Mouse (Mus musculus) embryonic facial prominence, embryonic 10.5 days (tissue): ENCODE data around the gene Dpp4. TPM values are rescaled to one million over a fixed set of nuclear protein-coding genes. Genes with fewer than 3 reads are reported as not detected.
A peak's percentile ranks its signal among the peaks of the same experiment; 100 is the strongest.

Experiments
- DNase-seq: peaks from one replicate; pipeline ENCODE4 v3.0.0-alpha.2; 2017; ENCODE audit warnings: low spot score
- H3K27ac ChIP-seq: fragments of 300-500 bp; sonication (generic); replicated peaks from 2 replicates; pipeline ENCODE4 v1.5.1; 2016; ENCODE audit warnings: mild to moderate bottlenecking
- H3K27me3 ChIP-seq: fragments of 300-500 bp; sonication (generic); replicated peaks from 2 replicates; pipeline ENCODE4 v1.6.1; 2016; ENCODE audit warnings: low read depth, mild to moderate bottlenecking; ENCODE audit not compliant: poor library complexity, severe bottlenecking
- H3K36me3 ChIP-seq: fragments of 300-500 bp; sonication (generic); replicated peaks from 2 replicates; pipeline ENCODE4 v1.6.1; 2016; ENCODE audit warnings: mild to moderate bottlenecking, moderate library complexity
- H3K4me1 ChIP-seq: fragments of 300-500 bp; sonication (generic); 2 replicates; pipeline ENCODE4 v1.6.1; 2016
- H3K4me3 ChIP-seq: fragments of 300-500 bp; sonication (generic); 2 replicates; pipeline ENCODE4 v1.5.1; 2016; ENCODE audit warnings: mild to moderate bottlenecking, moderate library complexity
- H3K9me3 ChIP-seq: fragments of 300-500 bp; sonication (generic); 2 replicates; pipeline ENCODE4 v1.6.1; 2016; ENCODE audit warnings: mild to moderate bottlenecking
- WGBS: fragments of 180-500 bp; shearing (Covaris S2); methylation state at CpG from one replicate; pipeline ENCODE4 v1.1.7; 2016; 5-methylcytosine and 5-hydroxymethylcytosine counted together
- polyA plus RNA-seq: library from polyadenylated mRNA; unstranded; fragments of >200 nt; fragmentation: Nextera tagmentation; extraction: Ambion mirVana; gene quantifications from 2 replicates; pipeline ENCODE4 v1.2.1, GENCODE M21; 2016

The Dpp4 gene
- polyA plus RNA-seq, 1 experiment from 2014 or later: 0.25 TPM

DNA sequence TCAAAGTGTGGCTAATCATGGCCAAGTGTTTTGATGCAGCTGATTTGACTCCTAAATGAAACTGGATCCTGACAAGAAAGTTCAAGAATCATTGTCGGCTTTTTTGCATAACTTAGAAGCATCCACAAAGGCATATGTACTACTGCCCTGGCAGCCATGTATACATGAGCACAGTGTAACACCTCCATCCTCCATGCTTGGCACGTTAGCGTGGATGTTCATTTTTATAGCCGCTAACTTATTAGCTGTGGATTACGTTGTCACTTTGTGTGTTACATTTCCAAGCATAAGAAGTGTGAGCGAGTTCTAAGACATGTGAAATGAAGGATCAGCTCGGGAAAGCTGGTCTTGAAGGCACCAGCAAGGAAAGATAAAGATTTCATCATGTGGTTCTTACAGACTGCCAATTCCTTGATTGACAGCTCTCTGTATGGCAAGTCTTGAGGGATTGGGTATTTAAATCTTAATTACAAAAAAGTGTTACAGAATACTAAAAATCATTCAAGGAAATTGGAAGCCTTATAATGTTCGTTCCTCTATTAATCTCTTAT, 19.3 kb upstream of the Dpp4 start:
- DNase-seq: no peak
- H3K9me3 ChIP-seq: no peaks in the 10 kb centered on the region
- no peaks in the 10 kb centered on the region for H3K36me3 ChIP-seq
- no peak overlapping the region for H3K27ac ChIP-seq
- no peaks in the 10 kb centered on the region for H3K27me3 ChIP-seq
- 90% methylated on average over 8 of the region's 8 CpGs for WGBS
- H3K4me1 ChIP-seq: no peaks in the 10 kb centered on the region
- no peak overlapping the region for H3K4me3 ChIP-seq

DNA sequence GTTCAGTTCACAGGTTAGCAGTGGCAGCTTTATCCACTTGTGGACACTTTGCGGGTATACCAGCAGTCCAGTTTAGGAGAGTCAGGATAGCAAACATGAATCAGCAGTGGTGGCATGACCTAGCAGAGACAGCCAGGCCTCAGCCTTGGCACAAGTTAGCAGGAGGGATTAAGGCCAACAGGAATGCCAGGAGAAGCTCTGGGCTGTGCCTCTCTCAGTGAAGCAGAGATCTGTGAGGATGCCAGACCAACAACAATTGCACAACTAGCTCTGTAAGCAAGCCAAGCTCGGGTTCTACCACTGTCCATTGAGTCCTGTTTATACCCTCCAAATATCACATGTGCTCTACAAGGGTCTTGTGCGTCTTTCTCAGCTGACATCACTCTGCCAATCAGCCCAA, 13.9 kb upstream of the Dpp4 start:
- H3K4me3 ChIP-seq: no peak overlapping the region
- no peaks in the 10 kb centered on the region for H3K27me3 ChIP-seq
- H3K27ac ChIP-seq: no peak overlapping the region
- 91% methylated on average over 3 of the region's 3 CpGs for WGBS
- no peaks in the 10 kb centered on the region for H3K36me3 ChIP-seq
- DNase-seq: no peak
- H3K4me1 ChIP-seq: no peaks in the 10 kb centered on the region; the same call in 1 of the 2 replicates
- no peaks in the 10 kb centered on the region for H3K9me3 ChIP-seq

DNA sequence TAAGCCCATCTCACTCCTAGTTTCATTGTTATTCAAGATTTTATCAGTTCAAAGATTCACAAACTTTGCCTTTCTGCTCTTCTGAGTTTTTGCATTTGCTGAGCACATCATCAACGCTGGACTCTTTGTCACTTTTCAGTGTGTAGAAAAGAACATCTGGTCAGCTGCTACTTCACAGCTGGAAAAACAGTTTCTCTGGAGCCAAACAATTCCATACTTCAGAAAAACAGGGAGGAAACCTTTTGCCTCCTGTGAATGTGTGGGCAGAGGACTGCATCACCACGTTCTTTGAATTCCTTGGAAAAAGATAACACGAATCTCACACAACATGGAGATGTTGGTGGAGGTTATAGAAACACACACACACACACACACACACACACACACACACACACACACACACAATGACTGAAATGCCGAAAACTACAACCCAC, 11.3 kb upstream of the Dpp4 start:
- Histone ChIP-seq H3K27ac (no peak overlapping the region), H3K9me3 (no peaks in the 10 kb centered on the region), H3K4me1 (no peaks in the 10 kb centered on the region; the same call in 1 of the 2 replicates), H3K27me3 (no peaks in the 10 kb centered on the region), H3K36me3 (no peaks in the 10 kb centered on the region), H3K4me3 (no peak overlapping the region)
- 60% methylated on average over 4 of the region's 4 CpGs for WGBS
- DNase-seq: no peak

DNA sequence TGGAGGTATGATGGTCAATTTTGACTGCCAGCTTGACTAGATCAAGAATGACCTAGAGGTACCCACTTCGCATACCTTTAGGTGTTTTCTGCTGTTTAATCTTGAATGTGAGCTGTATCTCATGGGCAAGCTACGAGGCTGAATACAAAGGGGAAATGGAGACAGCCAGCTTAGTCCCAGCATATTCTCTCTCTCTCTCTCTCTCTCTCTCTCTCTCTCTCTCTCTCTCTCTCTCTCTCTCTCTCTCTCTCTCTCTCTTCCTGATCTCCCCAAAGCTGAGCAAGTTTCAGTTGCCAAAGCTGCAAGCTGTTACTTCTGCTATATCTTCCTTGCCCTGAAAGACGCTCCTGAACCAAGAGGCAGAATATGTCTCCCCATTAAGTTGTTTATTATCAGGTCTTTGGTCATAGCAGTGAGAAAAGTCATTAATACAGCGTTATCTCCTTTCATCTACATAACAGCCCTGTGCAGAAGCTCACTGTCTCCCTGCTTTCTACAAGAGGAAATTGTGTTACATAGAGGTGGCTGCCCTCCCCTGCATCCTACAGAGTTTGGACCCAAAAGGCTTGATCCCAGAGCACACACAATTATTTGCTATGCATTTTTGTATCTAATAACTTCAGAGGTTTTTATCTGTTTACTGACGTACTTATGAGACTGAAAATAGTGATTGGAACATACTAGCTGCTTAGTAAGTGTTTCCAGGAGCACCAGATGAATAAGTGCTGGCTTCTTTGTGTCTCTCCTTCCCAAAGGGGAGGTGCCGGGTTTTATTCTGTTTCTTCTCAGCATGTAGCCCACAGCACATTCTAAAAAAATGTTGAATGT, 10.7 kb upstream of the Dpp4 start:
- WGBS: 79% methylated on average over 6 of the region's 6 CpGs
- Histone ChIP-seq H3K4me1 (no peaks in the 10 kb centered on the region; the same call in 1 of the 2 replicates), H3K4me3 (no peak overlapping the region), H3K27ac (no peak overlapping the region), H3K9me3 (no peaks in the 10 kb centered on the region), H3K27me3 (no peaks in the 10 kb centered on the region), H3K36me3 (no peaks in the 10 kb centered on the region)
- DNase-seq: no peak

DNA sequence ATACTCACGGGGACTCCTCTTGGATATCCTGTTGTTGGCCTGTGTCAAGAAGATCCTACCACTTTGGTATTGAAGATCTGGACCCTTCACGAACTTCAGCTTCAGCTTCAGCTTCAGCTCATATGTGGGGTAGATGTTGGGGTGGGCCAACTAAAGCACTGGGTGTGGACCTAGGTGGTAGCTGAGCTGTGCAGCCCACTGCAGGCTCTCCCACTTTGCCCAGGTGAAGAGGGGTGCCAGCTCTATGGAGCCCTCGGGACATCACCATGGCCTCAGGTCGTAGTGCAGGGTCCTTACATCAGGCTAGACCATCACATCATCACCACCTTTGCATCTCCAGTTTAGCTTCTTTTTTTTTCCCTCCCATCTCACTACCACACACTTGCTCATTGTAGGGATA, 9.2 kb upstream of the Dpp4 start:
- no peak overlapping the region for H3K27ac ChIP-seq
- no peak for DNase-seq
- 89% methylated on average over 4 of the region's 4 CpGs for WGBS
- H3K9me3 ChIP-seq: no peaks in the 10 kb centered on the region
- no peaks in the 10 kb centered on the region; the same call in 1 of the 2 replicates for H3K4me1 ChIP-seq
- H3K4me3 ChIP-seq: no peak overlapping the region
- H3K36me3 ChIP-seq: no peaks in the 10 kb centered on the region
- no peaks in the 10 kb centered on the region for H3K27me3 ChIP-seq

DNA sequence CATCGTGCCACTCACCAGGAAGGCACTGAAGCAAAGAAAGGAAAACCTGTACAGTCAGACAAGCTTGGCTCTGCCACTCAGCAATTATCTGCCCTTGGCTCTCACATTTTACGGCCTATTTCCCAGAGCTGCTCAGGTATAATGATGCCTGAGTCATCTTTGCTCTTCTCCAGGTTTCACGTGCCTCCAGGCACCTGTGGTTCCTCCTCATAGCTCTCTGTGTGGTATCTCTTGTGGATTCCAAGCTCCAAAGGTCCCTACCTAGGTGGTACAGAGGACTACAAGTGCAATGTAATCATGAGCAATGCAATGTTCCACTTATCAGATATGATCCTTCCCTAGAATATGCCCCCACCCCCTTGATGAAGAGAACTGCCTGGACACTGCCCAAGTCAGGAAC, 8.0 kb upstream of the Dpp4 start:
- no peak for DNase-seq
- H3K4me3 ChIP-seq: no peak overlapping the region
- no peaks in the 10 kb centered on the region for H3K27me3 ChIP-seq
- no peaks in the 10 kb centered on the region for H3K36me3 ChIP-seq
- 88% methylated on average over 3 of the region's 3 CpGs for WGBS
- no peaks in the 10 kb centered on the region for H3K9me3 ChIP-seq
- H3K4me1 ChIP-seq: no peaks in the 10 kb centered on the region; the same call in 1 of the 2 replicates
- H3K27ac ChIP-seq: no peak overlapping the region

DNA sequence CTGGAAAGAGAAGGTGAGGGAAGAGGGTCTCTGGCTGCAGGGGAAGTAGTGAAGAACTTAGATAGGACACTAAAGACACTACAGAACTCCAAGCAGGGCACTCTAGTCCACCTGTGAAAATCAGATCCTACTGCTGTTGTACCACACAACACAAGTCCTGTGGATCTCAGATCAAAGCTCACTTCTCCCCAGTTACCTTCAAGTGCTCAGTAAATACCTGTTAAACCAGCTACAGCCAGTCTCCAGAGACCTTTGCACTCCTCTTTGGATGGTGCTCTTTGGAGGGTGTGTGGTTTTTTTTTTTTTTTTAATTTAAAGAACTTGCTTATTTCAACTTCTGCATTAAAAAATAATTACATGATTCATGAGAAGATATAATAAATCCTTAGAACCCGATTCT, 5.2 kb upstream of the Dpp4 start:
- peaks cover 14% of the 10 kb centered on the region for H3K27me3 ChIP-seq
- DNase-seq: no peak
- no peak overlapping the region for H3K4me3 ChIP-seq
- H3K27ac ChIP-seq: no peak overlapping the region
- 83% methylated on average over 1 of the region's 1 CpGs for WGBS
- H3K9me3 ChIP-seq: no peaks in the 10 kb centered on the region
- 0 out of 2 replicates have a peak, but pooled peaks cover under 1% of the 10 kb centered on the region for H3K4me1 ChIP-seq
- H3K36me3 ChIP-seq: no peaks in the 10 kb centered on the region

DNA sequence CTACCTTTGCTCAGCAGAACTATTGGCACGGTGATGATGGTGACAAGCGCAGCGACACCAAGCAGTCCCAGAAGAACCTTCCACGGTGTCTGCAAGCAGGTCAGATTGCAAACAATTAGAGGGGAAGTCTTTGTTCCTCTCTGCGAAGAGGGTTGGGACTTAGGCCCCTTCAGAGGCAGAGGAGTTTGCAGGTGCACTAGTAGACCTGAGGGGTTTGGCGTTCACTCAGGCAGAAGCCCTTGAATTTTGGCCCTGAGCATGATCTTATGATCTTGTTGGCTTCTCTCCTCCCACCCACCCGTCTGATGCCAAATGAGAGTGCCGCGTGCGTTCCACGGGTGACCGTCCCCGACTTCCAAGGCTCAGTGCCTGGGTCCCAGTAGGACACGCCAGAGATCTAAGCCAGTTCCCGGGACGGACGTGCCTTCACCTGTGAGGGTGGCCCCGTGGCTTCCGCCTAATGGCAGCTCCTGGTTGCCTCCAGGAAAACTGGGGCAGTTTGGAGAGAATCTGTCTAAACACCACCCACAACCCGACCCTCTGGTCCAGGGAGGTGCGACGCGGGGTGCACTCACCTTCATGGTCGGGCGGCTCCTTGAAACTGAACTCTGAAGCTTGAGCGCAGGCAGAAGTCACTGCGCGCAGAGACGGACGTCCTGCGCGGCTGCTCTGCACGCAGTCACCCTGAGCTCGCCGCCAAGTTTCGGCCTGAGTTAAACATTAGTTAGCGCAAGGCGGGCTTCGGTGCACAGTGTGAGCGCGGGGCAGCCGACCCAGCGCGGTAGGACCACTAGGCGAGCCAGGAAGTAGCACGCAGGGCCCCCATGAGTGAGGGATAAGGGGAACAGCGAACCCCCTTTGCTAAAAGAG, 585 bp downstream of the Dpp4 start:
- H3K27me3 ChIP-seq: peaks cover 41% of the 10 kb centered on the region
- 7% methylated on average over 47 of the region's 47 CpGs for WGBS
- H3K27ac ChIP-seq: peak overlapping the region; percentile 48
- H3K4me3 ChIP-seq: peak overlapping the region; percentile 60
- H3K4me1 ChIP-seq: peaks cover 21% of the 10 kb centered on the region
- H3K36me3 ChIP-seq: no peaks in the 10 kb centered on the region
- no peaks in the 10 kb centered on the region for H3K9me3 ChIP-seq
- peak; percentile 56 for DNase-seq

DNA sequence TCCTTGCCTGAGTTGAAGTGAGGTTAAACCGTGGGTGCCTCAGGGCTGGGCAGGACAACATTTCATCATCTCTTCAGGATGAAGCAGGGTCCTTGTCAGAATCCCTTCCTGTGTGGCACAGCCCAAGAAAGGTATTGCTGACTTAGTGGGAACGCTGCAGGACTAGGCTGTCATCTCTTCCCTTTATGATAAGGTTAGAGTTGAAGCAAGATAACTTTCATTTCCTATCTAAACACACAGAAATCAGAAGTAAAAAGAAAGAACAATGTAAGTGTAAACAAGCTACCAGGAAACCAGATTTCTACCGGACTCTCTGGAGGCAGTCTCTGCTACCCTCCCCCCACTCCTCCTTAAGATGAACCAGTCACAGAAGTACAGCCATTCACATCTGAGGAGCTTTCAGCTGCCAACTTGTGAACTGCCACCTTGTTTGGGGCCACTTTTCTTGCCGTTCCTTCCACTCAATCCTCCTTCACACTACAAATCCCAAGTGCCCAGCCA, 3.3 kb downstream of the Dpp4 start:
- WGBS: 29% methylated on average over 4 of the region's 4 CpGs
- H3K27ac ChIP-seq: no peak overlapping the region
- H3K4me3 ChIP-seq: no peak overlapping the region
- DNase-seq: no peak
- no peaks in the 10 kb centered on the region for H3K9me3 ChIP-seq
- peaks cover 41% of the 10 kb centered on the region for H3K27me3 ChIP-seq
- H3K36me3 ChIP-seq: no peaks in the 10 kb centered on the region
- H3K4me1 ChIP-seq: peaks cover 21% of the 10 kb centered on the region

DNA sequence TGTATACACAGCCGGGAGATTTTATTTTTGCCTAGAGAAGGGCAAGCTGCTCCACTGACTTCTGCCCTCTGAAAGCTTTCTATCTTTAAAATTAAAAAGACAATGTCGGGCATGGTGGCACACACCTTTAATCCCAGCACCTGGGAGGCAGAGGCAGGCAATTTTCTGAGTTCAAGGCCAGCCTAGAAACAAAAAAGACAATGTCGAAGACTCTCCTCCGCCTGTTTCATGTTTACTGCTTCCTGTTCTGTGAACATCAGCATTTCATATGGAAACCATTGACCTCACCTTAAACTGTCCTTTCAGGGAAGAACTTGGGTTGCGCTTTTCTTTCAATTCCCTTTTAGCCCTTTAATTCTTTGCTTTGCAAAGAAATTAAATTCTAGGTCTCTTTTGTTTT, 3.8 kb downstream of the Dpp4 start:
- 71% methylated on average over 5 of the region's 5 CpGs for WGBS
- no peak overlapping the region for H3K27ac ChIP-seq
- H3K36me3 ChIP-seq: no peaks in the 10 kb centered on the region
- no peak overlapping the region for H3K4me3 ChIP-seq
- peaks cover 37% of the 10 kb centered on the region for H3K27me3 ChIP-seq
- peaks cover 21% of the 10 kb centered on the region for H3K4me1 ChIP-seq
- no peak for DNase-seq
- no peaks in the 10 kb centered on the region for H3K9me3 ChIP-seq

DNA sequence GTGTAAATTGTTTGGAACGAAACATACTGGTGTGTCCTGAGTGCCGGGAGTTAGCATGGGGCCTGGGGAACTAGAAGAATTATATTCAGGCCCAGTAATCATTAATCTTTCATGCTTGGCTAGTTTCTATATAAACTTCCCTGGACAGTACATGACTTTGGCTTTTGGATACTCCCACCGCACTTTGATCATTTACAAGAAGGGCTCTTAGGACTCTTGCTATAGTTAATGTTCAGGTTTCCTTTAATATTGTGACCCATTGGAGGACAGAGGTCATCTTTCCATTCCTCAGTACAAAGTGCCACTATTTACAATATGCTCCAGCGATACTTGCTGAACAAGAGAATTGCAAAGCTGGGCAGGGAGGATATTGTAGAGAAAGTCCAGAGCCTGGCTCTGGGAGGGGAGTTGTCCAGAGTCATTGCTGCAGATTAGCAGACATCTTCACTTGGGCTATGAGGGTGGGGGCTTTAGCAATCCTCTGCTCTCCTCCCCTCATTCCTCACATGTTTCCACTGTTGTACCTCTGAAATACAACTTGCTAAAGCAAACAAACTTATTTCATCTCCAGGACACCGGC, 8.4 kb downstream of the Dpp4 start:
- Histone ChIP-seq H3K36me3 (no peaks in the 10 kb centered on the region), H3K4me1 (peaks cover 2% of the 10 kb centered on the region; the same call in 1 of the 2 replicates), H3K4me3 (no peak overlapping the region), H3K27me3 (no peaks in the 10 kb centered on the region), H3K9me3 (no peaks in the 10 kb centered on the region), H3K27ac (no peak overlapping the region)
- no peak for DNase-seq
- 90% methylated on average over 5 of the region's 5 CpGs for WGBS

DNA sequence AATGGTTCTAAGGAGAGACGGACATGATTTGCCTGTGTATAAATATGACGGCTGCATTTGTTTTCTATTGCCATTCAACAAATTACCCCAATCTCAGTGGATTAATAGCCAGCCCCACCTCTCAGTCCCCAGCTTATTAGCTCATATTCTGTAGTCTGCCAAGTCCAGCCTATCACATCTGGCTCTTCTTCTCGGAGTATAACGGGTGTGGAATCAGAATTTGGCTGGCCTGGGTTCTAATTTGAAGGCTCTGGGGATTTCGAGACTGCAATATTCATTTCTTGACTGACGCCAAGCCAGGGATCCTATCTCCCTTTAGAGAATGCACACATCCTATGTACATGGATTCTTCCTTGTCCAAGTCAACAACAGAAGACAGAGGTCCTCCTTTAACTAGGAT, 11.0 kb downstream of the Dpp4 start:
- Histone ChIP-seq H3K27ac (no peak overlapping the region), H3K27me3 (no peaks in the 10 kb centered on the region), H3K9me3 (no peaks in the 10 kb centered on the region), H3K36me3 (no peaks in the 10 kb centered on the region), H3K4me3 (no peak overlapping the region), H3K4me1 (no peaks in the 10 kb centered on the region)
- 94% methylated on average over 6 of the region's 6 CpGs for WGBS
- no peak for DNase-seq
